Mouse (Mus musculus): ENCODE data around the gene Hdgfl3.

- TF ChIP-seq CTCF (IDR thresholded peaks at IDR 0.05; ENCODE audit: control insufficient read depth, insufficient read depth, insufficient read length) (no peak), MYOG (IDR thresholded peaks at IDR 0.05; ENCODE audit: control insufficient read depth, extremely low read depth, insufficient read length) (no peak), USF1 (IDR thresholded peaks at IDR 0.05; ENCODE audit: low read depth) (no peak)
These were observed 78.6 kb downstream of the Hdgfl3 start, which contains the start of gene Gm10160 for GRCm38 (mm10) chr7:81855694-81856093.

Measured in C2C12 (cell line).